Mouse (Mus musculus) myocyte (in vitro differentiated cells): Measurements from ENCODE around the gene Prpsap2.

Experiments used
- CEBPB ChIP-seq: IDR thresholded peaks from 2 replicates; pipeline ENCODE4 v1.6.1; 2011; ENCODE audit warnings: mild to moderate bottlenecking, moderate library complexity; ENCODE audit not compliant: poor library complexity, insufficient read depth, severe bottlenecking
- E2F4 ChIP-seq: IDR thresholded peaks from one replicate; pipeline ENCODE4 v1.6.1; 2011; ENCODE audit warnings: mild to moderate bottlenecking, control low read depth, moderate library complexity; ENCODE audit not compliant: insufficient read depth
- MAX ChIP-seq: IDR thresholded peaks from one replicate; pipeline ENCODE4 v1.6.1; 2011; ENCODE audit warnings: low read depth, mild to moderate bottlenecking, control low read depth
- MYOD1 ChIP-seq, 3 experiments: IDR thresholded peaks; one replicate each; pipeline ENCODE4 v1.6.1; 2011; ENCODE audit warnings: control low read depth in 2 of 3, low read depth in 2 of 3, mild to moderate bottlenecking in 2 of 3, moderate library complexity in 1 of 3; ENCODE audit not compliant: insufficient read length in 2 of 3, control insufficient read depth in 1 of 3
- MYOG ChIP-seq, 3 experiments: IDR thresholded peaks; one replicate each; pipeline ENCODE4 v1.6.1; 2011; ENCODE audit warnings: control low read depth in 2 of 3, low read depth in 2 of 3, mild to moderate bottlenecking in 2 of 3; ENCODE audit not compliant: insufficient read length in 2 of 3, control insufficient read depth in 1 of 3, insufficient read depth in 1 of 3
- POLR2A ChIP-seq: IDR thresholded peaks from one replicate; pipeline ENCODE4 v1.6.1; 2011; ENCODE audit warnings: low read depth, mild to moderate bottlenecking, control low read depth, moderate library complexity; ENCODE audit not compliant: insufficient read length
- POLR2AphosphoS2 ChIP-seq: IDR thresholded peaks from one replicate; pipeline ENCODE4 v1.6.1; 2011; ENCODE audit warnings: low read depth, control low read depth; ENCODE audit not compliant: insufficient read length
- REST ChIP-seq: IDR thresholded peaks from one replicate; pipeline ENCODE4 v1.6.1; 2011; ENCODE audit warnings: mild to moderate bottlenecking, control low read depth, moderate library complexity; ENCODE audit not compliant: insufficient read depth, insufficient read length
- SRF ChIP-seq: IDR thresholded peaks from one replicate; pipeline ENCODE4 v1.6.1; 2011; ENCODE audit warnings: low read depth; ENCODE audit not compliant: control insufficient read depth, insufficient read length
- TCF12 ChIP-seq: IDR thresholded peaks from one replicate; pipeline ENCODE4 v1.6.1; 2011; ENCODE audit warnings: mild to moderate bottlenecking, control low read depth; ENCODE audit not compliant: poor library complexity, insufficient read depth, severe bottlenecking
- TCF3 ChIP-seq: IDR thresholded peaks from one replicate; pipeline ENCODE4 v1.6.1; 2011; ENCODE audit warnings: low read depth, control low read depth; ENCODE audit not compliant: insufficient read length
- USF1 ChIP-seq: IDR thresholded peaks from one replicate; pipeline ENCODE4 v1.6.1; 2011; ENCODE audit warnings: low read depth, mild to moderate bottlenecking, control low read depth, moderate library complexity

DNA sequence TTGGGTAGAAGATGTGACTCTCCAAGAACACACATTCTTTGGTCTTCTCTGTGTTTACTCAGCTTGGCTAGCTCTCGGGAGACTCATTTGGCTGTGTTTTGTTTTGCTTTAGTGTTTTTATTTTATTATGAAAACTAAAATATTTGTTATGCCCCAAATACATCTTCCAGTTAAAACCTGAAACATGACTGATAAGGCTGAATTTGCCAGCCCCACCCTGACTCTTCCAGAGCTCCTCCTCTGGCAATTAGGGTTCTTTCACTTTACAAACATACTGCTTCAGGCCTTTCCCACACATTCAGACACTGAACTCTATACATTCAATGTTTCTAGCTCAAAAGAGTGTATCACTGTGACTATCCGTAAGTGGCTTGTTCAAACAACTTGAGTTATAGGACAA lies 4.7 kb downstream of the Prpsap2 start:
- TF ChIP-seq MAX = no peak
- no peak for TF ChIP-seq POLR2A
- TF ChIP-seq TCF12 = no peak
- TF ChIP-seq REST = no peak
- TF ChIP-seq CEBPB = no peak
- no peak for TF ChIP-seq SRF
- TF ChIP-seq POLR2AphosphoS2 = no peak
- no peak for TF ChIP-seq E2F4
- TF ChIP-seq USF1 = no peak
- TF ChIP-seq TCF3 = no peak
- no peak for TF ChIP-seq MYOG (IDR thresholded peaks at IDR 0.05; ENCODE audit: control insufficient read depth in 1 of 3, insufficient read depth in 1 of 3, insufficient read length in 2 of 3, low read depth in 2 of 3)
- TF ChIP-seq MYOD1 (IDR thresholded peaks at IDR 0.05; ENCODE audit: control insufficient read depth in 1 of 3, insufficient read length in 2 of 3, low read depth in 2 of 3) = no peak
